ENCODE assay signal across 8 mouse cellular contexts in genomic region chr5:115435755-115436379, GRCm38 (mm10). TPM values are rescaled to one million over a fixed set of nuclear protein-coding genes. Genes with fewer than 3 reads are reported as not detected.
DNase-seq lines count a peak whose midpoint lies in the region; ATAC-seq lines count a peak whose summit lies in the region.

No protein-coding gene starts in this region.

- no peak for DNase-seq in kidney, postnatal 36 days
- DNase-seq in embryonic facial prominence, embryonic 11.5 days (ENCODE audit: low spot score), result no peak
- DNase-seq in intestine, embryonic 14.5 days (ENCODE audit: low spot score), result peak; percentile 80
- no peak for DNase-seq in neural tube, embryonic 11.5 days (ENCODE audit: low spot score)
- no peak for DNase-seq in ovary, adult 18-20 months (ENCODE audit: low spot score)
- DNase-seq in thymus, postnatal 14 days, result no peak

- no peaks in the 10 kb centered on the region for H3K27me3 ChIP-seq in kidney, embryonic 14.5 days (ENCODE audit: control insufficient read depth, insufficient read depth, low read length)
- no peaks in the 10 kb centered on the region for H3K27me3 ChIP-seq in embryonic facial prominence, embryonic 11.5 days (ENCODE audit: control insufficient read depth, insufficient read depth, low read length)
- no peaks in the 10 kb centered on the region for H3K27me3 ChIP-seq in intestine, embryonic 14.5 days (replicated peaks; ENCODE audit: control insufficient read depth, insufficient read depth, low read length)
- no peaks in the 10 kb centered on the region for H3K27me3 ChIP-seq in neural tube, embryonic 11.5 days (ENCODE audit: control insufficient read depth, insufficient read depth, low read length)

- peak overlapping the region; percentile 78 for H3K9ac ChIP-seq in kidney, embryonic 14.5 days (ENCODE audit: low read depth, low read length)
- H3K9ac ChIP-seq in embryonic facial prominence, embryonic 11.5 days (replicated peaks; ENCODE audit: low read length), result peak overlapping the region; percentile 78
- peak overlapping the region; percentile 56 for H3K9ac ChIP-seq in intestine, embryonic 14.5 days (ENCODE audit: low read length)
- peak overlapping the region; percentile 78 for H3K9ac ChIP-seq in neural tube, embryonic 11.5 days (ENCODE audit: low read length)

- WGBS in kidney, embryonic 14.5 days, result 23% methylated on average over 8 of the region's 8 CpGs
- 14% methylated on average over 8 of the region's 8 CpGs for WGBS in embryonic facial prominence, embryonic 11.5 days
- 23% methylated on average over 8 of the region's 8 CpGs for WGBS in intestine, embryonic 14.5 days
- 15% methylated on average over 8 of the region's 8 CpGs for WGBS in neural tube, embryonic 11.5 days

- H3K4me1 ChIP-seq in kidney, embryonic 14.5 days (ENCODE audit: control insufficient read depth, insufficient read depth, low read length), result peaks cover 69% of the 10 kb centered on the region
- H3K4me1 ChIP-seq in embryonic facial prominence, embryonic 11.5 days (ENCODE audit: control insufficient read depth, insufficient read depth, low read length), result peaks cover 52% of the 10 kb centered on the region
- peaks cover 46% of the 10 kb centered on the region for H3K4me1 ChIP-seq in intestine, embryonic 14.5 days (replicated peaks; ENCODE audit: control insufficient read depth, insufficient read depth, low read length)
- peaks cover 67% of the 10 kb centered on the region for H3K4me1 ChIP-seq in neural tube, embryonic 11.5 days (ENCODE audit: control insufficient read depth, insufficient read depth, low read length)

- no peak for ATAC-seq in kidney, embryonic 14.5 days (ENCODE audit: low FRiP score, low TSS enrichment)
- no peak; the same call in 1 of the 2 replicates for ATAC-seq in embryonic facial prominence, embryonic 11.5 days (replicated peaks; ENCODE audit: insufficient number of reproducible peaks, low FRiP score, low TSS enrichment, low read depth)
- ATAC-seq in intestine, embryonic 14.5 days (replicated peaks; ENCODE audit: low FRiP score, low TSS enrichment, low read depth), result no peak
- no peak; the same call in 1 of the 2 replicates for ATAC-seq in neural tube, embryonic 11.5 days (ENCODE audit: insufficient read depth, low FRiP score, low TSS enrichment)
- no peak for ATAC-seq in megakaryocyte-erythroid progenitor cell, adult 5-6 weeks (replicated peaks; ENCODE audit: low FRiP score, low TSS enrichment, poor library complexity, severe bottlenecking)

- H3K4me2 ChIP-seq in kidney, embryonic 14.5 days (replicated peaks; ENCODE audit: low read depth, low read length), result peak overlapping the region; percentile 68
- H3K4me2 ChIP-seq in embryonic facial prominence, embryonic 11.5 days (ENCODE audit: low read depth, low read length), result peak overlapping the region; percentile 54
- H3K4me2 ChIP-seq in intestine, embryonic 14.5 days (ENCODE audit: low read length), result peak overlapping the region; percentile 68
- H3K4me2 ChIP-seq in neural tube, embryonic 11.5 days (ENCODE audit: low read depth), result peak overlapping the region; percentile 97

- H3K36me3 ChIP-seq in kidney, embryonic 14.5 days (ENCODE audit: control insufficient read depth, insufficient read depth, low read length), result peaks cover 46% of the 10 kb centered on the region
- H3K36me3 ChIP-seq in embryonic facial prominence, embryonic 11.5 days (replicated peaks; ENCODE audit: control insufficient read depth, insufficient read depth, low read depth, low read length), result peaks cover 5% of the 10 kb centered on the region
- peaks cover 35% of the 10 kb centered on the region for H3K36me3 ChIP-seq in intestine, embryonic 14.5 days (ENCODE audit: control insufficient read depth, insufficient read depth, low read length)
- H3K36me3 ChIP-seq in neural tube, embryonic 11.5 days (ENCODE audit: control insufficient read depth, insufficient read depth, low read length), result peaks cover 8% of the 10 kb centered on the region

- peak overlapping the region; percentile 95 for H3K27ac ChIP-seq in kidney, embryonic 14.5 days (ENCODE audit: low read depth, low read length)
- peak overlapping the region; percentile 99 for H3K27ac ChIP-seq in embryonic facial prominence, embryonic 11.5 days (replicated peaks; ENCODE audit: low read depth, low read length)
- peak overlapping the region; percentile 88 for H3K27ac ChIP-seq in intestine, embryonic 14.5 days (ENCODE audit: low read depth)
- H3K27ac ChIP-seq in neural tube, embryonic 11.5 days (ENCODE audit: low read depth, low read length), result peak overlapping the region; percentile 100

- H3K9me3 ChIP-seq in kidney, embryonic 14.5 days (ENCODE audit: control insufficient read depth, low read length), result no peaks in the 10 kb centered on the region
- no peaks in the 10 kb centered on the region for H3K9me3 ChIP-seq in embryonic facial prominence, embryonic 11.5 days (replicated peaks; ENCODE audit: control insufficient read depth, low read length)
- H3K9me3 ChIP-seq in intestine, embryonic 14.5 days (ENCODE audit: control insufficient read depth, low read length), result no peaks in the 10 kb centered on the region
- H3K9me3 ChIP-seq in neural tube, embryonic 11.5 days (ENCODE audit: control insufficient read depth, low read length), result no peaks in the 10 kb centered on the region

- peak overlapping the region; percentile 35 for H3K4me3 ChIP-seq in kidney, embryonic 14.5 days (ENCODE audit: low read length)
- H3K4me3 ChIP-seq in embryonic facial prominence, embryonic 11.5 days (ENCODE audit: low read depth, low read length), result peak overlapping the region; percentile 23
- peak overlapping the region; percentile 38 for H3K4me3 ChIP-seq in intestine, embryonic 14.5 days (ENCODE audit: low read depth, low read length)
- H3K4me3 ChIP-seq in neural tube, embryonic 11.5 days (ENCODE audit: low read depth, low read length), result peak overlapping the region; percentile 34

RNA-seq across cellular contexts. Expression of gene Msi1, which starts 6.5 kb away (rescaled TPM):
- polyA plus RNA-seq in kidney, embryonic 14.5 days (2014; fragmentation: Nextera tagmentation; extraction: Ambion mirVana), result 26.2 and 34.0 TPM in 2 replicates
- 52.4 and 53.9 TPM in 2 replicates for polyA plus RNA-seq in embryonic facial prominence, embryonic 11.5 days (2014; fragmentation: Nextera tagmentation; extraction: Ambion mirVana)
- polyA plus RNA-seq in intestine, embryonic 14.5 days (2014; fragmentation: Nextera tagmentation; extraction: Ambion mirVana), result 16.0 and 16.5 TPM in 2 replicates
- polyA plus RNA-seq in neural tube, embryonic 11.5 days (2014; fragmentation: Nextera tagmentation; extraction: Ambion mirVana), result 138 and 147 TPM in 2 replicates
- total RNA-seq in megakaryocyte-erythroid progenitor cell, adult 5-6 weeks (2014; fragmentation: Nextera tagmentation), result not detected in 2 replicates
- total RNA-seq in megakaryocyte-erythroid progenitor cell, adult 5-6 weeks (2017), result not detected in 2 replicates

RNA-seq across cellular contexts. Expression of gene Pla2g1b, which starts 30.2 kb away (rescaled TPM):
- polyA plus RNA-seq in kidney, embryonic 14.5 days (2014; fragmentation: Nextera tagmentation; extraction: Ambion mirVana), result 0.46 and 0.57 TPM in 2 replicates
- polyA plus RNA-seq in embryonic facial prominence, embryonic 11.5 days (2014; fragmentation: Nextera tagmentation; extraction: Ambion mirVana), result not detected in 2 replicates
- polyA plus RNA-seq in intestine, embryonic 14.5 days (2014; fragmentation: Nextera tagmentation; extraction: Ambion mirVana), result 5.0 and 6.3 TPM in 2 replicates
- not detected in 2 replicates for polyA plus RNA-seq in neural tube, embryonic 11.5 days (2014; fragmentation: Nextera tagmentation; extraction: Ambion mirVana)
- total RNA-seq in megakaryocyte-erythroid progenitor cell, adult 5-6 weeks (2014; fragmentation: Nextera tagmentation), result not detected in 2 replicates
- not detected in 2 replicates for total RNA-seq in megakaryocyte-erythroid progenitor cell, adult 5-6 weeks (2017)

RNA-seq across cellular contexts. Expression of gene Sirt4, which starts 48.7 kb away (rescaled TPM):
- 16.4 and 20.9 TPM in 2 replicates for polyA plus RNA-seq in kidney, embryonic 14.5 days (2014; fragmentation: Nextera tagmentation; extraction: Ambion mirVana)
- polyA plus RNA-seq in embryonic facial prominence, embryonic 11.5 days (2014; fragmentation: Nextera tagmentation; extraction: Ambion mirVana), result 12.7 and 17.2 TPM in 2 replicates
- polyA plus RNA-seq in intestine, embryonic 14.5 days (2014; fragmentation: Nextera tagmentation; extraction: Ambion mirVana), result 15.2 and 21.5 TPM in 2 replicates
- polyA plus RNA-seq in neural tube, embryonic 11.5 days (2014; fragmentation: Nextera tagmentation; extraction: Ambion mirVana), result 15.5 and 23.5 TPM in 2 replicates
- 10.7 and 20.4 TPM in 2 replicates for total RNA-seq in megakaryocyte-erythroid progenitor cell, adult 5-6 weeks (2014; fragmentation: Nextera tagmentation)
- total RNA-seq in megakaryocyte-erythroid progenitor cell, adult 5-6 weeks (2017), result 3.4 and 7.2 TPM in 2 replicates
